Mouse (Mus musculus): Measurements from ENCODE around the gene Lyz1.
"Not testable (repeated sequence)": the region's sequence is repeated elsewhere in the genome, so short reads cannot be mapped to it uniquely, and the experiment has no call there.

Gene Lyz1

DNA sequence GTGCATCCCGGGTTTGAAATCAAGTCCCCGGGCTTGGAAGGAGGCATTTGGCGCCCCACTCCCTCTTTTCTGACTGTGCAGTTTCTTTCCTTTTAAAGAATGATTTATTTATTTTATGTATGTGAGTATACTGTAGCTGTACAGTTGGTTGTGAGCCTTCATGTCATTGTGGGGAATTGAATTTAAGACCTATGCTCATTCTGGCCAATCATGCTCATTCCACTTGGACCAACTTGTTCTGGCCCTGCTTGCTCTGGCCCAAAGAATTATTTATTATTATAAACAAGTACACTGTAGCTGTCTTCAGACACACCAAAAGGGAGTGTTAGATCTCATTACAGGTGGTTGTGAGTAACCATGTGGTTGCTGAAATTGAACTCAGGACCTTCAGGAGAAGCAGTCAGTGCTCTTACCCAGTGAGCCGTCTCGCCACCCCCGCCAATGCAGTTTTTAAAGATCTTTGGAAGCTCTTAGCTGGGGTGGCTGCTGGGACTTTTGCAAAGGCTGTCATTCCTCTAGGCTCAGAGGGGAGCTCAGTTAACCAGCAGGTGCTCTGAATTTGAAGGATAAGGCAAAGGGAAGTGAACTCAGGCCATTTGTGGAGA is 6.2 kb downstream of the Lyz1 start:
- DNase-seq: no peak

DNA sequence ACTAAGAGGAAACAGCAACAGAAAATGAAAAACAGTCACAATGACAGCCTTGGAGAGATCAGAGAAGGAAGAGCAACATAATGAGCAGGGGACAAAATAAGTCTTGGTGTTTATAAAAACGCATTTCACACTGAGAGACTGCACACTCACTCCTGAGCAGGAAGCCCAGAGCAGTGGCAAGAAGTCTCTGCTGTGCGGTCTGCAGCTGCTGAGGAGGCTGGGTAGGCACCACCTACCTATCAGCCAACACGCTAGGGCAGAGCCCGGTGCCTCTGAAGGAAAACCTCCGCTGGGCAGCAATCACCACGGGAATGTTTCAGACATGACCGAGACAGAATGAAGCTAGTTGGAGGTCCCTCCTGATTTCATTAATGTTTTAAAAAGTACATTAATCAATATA is 7.1 kb downstream of the Lyz1 start:
- not testable (repeated sequence) for DNase-seq

DNA sequence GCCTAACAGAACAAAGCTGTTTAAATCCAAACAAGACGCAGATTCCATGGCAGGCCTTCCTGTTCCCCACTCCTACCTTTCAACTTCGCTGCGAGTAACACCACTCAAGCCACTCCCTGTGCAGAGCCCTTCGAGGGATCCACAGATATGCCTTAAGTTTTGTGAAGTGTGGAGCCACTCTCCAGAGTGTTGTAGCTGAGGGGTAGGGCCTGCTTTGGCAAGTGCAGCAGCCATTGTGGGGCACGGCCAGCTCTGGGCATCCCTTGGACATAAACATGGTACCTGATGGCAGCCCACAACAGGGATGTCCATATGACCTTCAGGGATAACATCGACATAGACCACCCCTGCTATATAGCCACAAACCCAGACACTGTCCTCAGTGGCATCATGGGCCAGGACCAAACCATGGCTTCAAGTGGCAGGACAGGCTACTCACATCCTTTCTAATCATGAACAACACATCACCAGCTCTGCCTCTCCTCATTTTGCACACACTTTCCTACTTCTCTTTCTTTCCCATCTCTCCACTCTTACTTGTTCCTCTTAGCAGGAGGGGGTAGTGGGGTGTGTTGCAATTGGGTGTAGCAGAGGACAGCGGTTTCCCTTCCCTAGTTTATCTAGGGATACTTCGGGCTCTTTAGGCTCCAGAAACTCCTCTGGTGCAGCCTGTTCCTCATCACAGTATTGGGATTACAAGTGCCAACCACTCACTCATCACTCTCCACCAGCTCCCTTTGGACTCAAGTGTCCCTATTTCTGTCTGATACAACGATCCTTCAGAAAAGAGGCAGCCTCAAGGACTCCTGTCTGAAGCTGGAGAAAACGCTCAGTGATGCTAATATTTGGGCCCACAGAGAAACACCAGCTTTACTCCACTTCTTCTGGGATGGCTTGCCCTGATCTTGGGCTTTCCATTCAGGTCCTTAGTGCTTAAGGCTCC is 7.8 kb downstream of the Lyz1 start:
- no peak for DNase-seq

DNA sequence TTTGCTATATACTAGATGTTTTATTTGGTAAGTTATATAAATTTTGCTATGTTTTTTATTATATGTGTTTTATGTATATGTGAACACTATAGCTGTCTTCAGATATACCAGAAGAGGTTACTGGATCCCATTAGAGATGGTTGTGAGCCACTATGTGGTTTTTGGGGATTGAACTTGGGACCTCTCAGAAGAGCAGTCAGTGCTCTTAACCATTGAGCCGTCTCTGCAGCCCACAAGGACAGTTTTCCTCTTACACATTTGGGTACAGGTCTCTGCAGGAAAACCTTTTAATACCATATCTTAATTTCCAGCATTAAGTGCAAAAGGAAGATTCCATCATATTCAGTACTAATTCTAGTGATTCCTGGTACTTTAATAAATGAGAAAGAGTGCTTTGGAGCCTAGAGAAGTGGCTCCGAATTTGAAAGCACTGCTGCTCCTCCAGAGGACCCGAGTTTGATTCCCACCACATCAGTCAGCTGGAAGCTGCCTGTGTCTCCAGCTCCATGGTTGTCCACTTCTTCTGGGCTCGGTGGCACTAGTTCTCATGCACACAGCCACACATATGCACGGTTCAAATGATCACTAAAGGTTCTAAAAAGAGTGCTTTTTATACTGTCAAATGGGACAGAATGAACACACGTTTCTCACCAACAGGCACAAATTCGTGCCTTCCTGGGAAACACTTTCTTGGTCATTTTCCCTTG is 8.6 kb downstream of the Lyz1 start:
- no peak for DNase-seq

DNA sequence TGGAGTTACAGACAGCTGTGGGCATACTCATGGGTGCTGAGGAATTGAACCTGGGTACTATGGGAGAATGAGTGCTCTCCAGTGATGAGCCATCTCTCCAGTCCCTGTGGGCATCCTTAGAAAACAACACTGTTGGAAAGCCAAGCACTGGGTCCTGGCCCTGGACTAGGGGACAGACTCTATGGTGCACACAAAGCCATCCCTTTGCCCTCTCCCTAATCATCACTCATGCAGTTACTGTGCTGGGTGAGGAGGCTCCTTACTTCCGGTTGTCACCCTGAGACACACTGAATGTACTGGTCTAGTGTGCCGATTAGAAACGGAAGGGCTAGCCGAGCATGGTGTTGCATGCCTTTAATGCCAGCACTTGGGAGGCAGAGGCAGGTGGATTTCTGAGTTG is 9.5 kb downstream of the Lyz1 start:
- not testable (repeated sequence) for DNase-seq

DNA sequence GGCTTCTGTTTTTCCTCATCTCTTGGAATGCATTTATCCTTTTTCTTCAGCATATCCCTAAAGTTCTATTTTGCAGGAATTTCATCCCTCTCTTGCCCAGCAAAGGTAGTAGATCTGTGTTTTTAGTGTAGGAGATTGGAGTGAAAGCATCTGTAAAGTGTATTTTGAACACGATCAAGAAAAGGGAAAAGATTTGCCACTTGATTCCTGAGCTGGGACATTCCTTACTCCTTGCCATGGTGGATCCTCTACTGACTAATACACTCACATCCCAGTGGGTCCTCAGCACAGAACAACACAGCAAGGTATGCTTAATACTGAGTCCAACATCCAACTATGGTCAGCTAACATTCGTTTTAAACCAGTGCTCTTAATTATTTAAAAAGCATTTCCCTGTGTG is 10.1 kb downstream of the Lyz1 start:
- no peak for DNase-seq

DNA sequence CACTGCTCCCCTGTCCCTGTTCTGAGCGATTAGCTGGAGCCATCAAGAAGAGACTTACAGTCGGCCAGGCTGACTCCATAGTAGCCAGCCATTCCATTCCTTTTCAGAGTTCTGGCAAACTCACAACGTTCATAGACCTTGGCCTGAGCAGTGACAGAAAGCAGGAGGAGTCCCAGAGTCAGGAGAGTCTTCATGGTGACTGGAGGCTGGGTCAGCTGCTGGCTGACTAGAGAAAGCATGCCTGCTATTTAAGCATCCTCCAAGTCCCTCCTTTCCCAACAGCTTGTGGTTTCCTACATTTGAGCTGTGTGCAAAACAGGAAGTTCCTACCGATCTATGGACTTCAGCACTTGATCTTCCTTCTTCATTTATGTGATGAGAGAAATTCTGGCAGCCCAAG is 10.6 kb downstream of the Lyz1 start, which contains the start of gene Lyz2:
Lyz2 (minus strand) TSS at position 273 of the 400 bp plus-strand sequence.
- peak; percentile 3 for DNase-seq

DNA sequence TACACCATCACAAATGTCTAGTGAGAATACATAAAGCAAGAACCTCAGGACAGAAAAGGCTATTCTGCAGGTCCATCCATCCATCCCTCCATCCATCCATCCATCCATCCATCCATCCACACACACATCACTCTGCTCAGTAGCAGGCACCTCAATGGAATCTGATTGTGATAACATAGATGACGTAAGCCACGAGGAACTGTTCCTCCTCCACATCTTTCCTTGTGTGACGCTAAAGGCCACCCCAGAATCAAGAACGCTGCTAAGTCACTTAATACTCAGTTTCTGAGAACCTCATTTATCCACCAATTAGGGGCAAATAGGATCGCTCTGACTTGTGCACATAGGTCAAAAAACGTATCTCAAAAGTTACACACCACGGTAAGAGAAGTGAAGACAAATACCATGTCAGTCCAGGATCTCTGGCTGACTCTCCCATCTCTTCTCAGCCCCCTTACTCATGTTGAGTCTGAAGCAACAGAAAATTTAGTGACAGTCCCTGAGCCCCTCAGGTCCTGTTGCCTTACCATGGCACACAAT is 11.2 kb downstream of the Lyz1 start:
- DNase-seq: no peak

DNA sequence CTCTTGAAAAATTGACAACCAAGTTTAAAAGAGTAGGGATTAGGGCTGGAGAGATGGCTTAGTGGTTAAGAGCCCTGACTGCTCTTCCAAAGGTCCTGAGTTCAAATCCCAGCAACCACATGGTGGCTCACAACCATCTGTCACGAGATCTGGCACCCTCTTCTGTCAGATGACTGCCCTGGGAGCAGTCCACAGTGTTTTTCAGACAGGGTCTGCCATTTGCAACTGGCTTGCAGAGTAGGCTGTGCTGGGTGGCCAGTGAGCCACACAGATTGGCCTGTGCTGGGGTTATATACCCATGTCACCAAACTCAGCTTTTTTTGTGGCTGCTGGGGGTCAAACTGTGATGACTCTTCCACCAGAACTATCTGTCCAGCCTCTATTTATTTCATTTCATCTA is 12.7 kb downstream of the Lyz1 start:
- DNase-seq: no peak

DNA sequence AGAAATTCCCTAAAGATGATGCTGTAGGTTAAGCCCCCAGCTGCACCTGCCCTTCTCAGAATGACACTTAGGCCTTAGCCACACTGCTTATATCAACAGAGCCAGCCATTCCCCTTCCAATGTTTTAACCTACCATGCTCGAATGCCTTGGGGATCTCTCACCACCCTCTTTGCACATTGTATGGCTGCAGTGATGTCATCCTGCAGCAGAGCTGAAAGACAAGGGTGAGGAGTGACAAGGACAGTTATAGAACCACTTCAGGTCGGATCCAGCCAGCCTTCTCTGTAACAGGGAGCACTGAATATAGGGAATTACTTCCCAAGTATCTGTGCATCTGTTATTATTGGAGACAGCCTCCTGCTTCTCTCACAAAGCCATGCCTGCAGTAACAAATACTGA is 14.2 kb downstream of the Lyz1 start:
- not testable (repeated sequence) for DNase-seq

DNA sequence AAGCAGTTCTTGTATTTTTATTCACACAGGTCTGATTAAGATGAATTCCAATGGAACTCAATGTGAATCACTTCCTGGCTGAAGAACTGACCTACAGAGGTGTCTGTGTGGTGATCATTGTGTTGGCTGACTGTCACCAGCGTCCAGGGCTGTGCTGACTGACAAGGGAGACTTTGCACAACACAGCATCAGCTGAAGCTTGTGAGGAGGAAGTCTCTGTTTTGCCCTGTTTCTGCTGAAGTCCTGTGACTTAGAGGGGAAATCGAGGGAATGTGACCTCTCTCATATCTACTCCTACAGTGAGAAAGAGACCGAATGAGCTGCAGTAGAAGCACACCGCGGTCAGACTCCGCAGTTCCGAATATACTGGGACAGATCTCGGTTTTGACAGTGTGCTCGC is 14.9 kb downstream of the Lyz1 start:
- DNase-seq: peak; percentile 3

DNA sequence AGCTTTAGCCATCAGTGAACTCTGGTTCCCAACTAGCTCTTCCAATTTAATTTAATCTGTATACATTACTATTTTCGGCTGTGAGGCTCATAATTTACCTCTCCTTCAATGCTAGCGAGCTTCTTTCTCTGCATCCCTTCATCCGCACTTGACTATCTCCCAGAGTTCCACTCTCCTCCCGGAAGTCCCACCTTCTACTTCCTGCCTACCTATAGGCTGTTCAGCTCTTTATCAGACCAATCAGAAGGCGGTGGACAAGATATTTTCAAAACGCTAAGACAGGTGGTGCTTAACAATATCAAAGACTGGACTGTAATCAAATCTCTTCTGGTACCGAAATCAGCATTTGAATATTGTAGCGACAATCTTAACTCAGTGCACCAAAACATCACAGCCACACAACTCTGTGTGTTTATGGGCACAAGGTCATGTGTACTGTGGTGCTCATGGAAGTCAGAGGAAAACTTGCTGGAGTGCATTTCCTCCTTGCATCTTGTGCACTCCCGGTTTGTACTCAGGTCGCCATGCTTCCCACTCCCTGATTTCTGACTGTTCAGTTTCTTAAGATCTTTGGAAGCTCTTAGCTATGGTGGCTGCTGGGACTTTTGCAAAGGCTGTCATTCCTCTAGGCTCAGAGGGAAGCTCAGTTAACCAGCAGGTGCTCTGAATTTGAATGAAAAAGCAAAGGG is 16.8 kb downstream of the Lyz1 start:
- DNase-seq: no peak

DNA sequence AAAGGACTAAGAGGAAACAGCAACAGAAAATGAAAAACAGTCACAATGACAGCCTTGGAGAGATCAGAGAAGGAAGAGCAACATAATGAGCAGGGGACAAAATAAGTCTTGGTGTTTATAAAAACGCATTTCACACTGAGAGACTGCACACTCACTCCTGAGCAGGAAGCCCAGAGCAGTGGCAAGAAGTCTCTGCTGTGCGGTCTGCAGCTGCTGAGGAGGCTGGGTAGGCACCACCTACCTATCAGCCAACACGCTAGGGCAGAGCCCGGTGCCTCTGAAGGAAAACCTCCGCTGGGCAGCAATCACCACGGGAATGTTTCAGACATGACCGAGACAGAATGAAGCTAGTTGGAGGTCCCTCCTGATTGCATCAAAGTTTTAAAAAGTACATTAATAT is 18.0 kb downstream of the Lyz1 start:
- DNase-seq: not testable (repeated sequence)

DNA sequence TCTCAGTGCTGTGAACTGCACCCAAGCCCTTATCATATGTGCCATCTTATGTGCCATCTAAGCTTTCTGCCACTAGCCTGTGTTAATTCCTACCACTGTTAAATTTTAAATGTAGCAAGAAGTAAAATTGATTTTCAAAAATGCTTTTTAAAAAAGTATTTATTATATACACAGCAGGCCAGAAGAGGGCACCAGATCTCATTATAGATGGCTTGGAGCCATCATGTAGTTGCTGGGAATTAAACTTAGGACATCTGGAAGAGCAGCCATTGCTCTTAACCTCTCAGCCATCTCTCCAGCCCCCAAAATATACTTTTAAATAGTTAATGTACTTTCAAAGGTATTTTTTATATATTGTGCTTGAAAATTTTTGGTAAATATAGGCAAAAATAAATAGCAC is 20.6 kb downstream of the Lyz1 start:
- no peak for DNase-seq

DNA sequence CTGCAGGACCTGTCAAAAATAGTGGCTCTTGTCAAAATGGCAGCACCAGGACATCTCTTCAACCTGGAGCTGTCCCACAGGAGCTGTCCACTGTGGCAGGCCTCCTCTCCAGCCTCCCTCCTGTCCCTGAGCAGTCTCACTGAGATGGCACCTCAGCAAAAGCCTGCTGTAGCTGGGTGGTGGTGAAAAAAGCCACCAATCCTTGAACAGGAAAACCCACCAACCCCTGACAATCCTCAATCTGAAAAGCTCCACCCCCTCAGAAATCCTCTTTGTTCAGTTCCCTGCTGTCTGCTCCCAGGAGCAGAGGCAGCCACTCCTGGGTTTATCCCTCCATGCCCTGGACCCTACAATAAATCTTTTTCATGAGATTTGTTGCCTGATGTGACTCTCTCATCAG is 32.8 kb downstream of the Lyz1 start:
- DNase-seq: no peak

DNA sequence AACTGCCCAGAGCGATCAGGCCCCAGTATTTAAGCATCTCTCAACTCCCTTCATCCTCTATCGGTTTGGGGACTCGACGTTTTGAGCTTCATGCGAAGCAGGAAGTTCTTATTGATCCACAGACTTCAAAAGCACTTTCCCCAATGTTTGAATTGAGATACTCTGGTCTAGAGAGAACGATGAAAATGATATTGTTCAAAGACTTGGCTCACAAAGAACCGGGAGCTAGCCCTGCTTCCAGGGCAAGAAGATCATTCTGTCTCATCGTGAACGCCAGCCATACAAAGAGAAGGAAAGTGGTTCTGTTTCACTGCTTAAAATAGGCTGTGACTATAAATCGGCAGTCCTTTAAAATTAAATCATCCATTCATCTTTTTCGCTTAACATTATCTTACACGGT is 54.1 kb downstream of the Lyz1 start, which contains the start of gene 9530003J23Rik:
9530003J23Rik (minus strand) TSS at position 101 of the 400 bp plus-strand sequence.
- DNase-seq: no peak

Data from right cerebral cortex, postnatal 25 days (tissue).